Mouse (Mus musculus) CH12.LX (cell line): Measurements from ENCODE around the gene Gm10024. TPM values are rescaled to one million over a fixed set of nuclear protein-coding genes. Genes with fewer than 3 reads are reported as not detected.

ENCODE experiments used
- DNase-seq: peaks from one replicate; pipeline ENCODE4 v3.0.0-alpha.2; 2013; ENCODE audit errors: extremely low read depth
- H3K27ac ChIP-seq: 2 replicates; pipeline ENCODE4 v1.5.1; 2012; ENCODE audit warnings: low read depth, mild to moderate bottlenecking, control low read depth, moderate library complexity; ENCODE audit not compliant: insufficient read depth
- H3K27me3 ChIP-seq: replicated peaks from 2 replicates; pipeline ENCODE3; 2012; ENCODE audit warnings: inconsistent platforms
- H3K36me3 ChIP-seq, 2 experiments: replicated peaks in 1 of 2; 2 replicates each; pipeline versions ENCODE3 to v1.6.1; 2012; ENCODE audit warnings: inconsistent platforms in 1 of 2, low read length in 1 of 2, mild to moderate bottlenecking in 1 of 2, mixed read lengths in 1 of 2, moderate library complexity in 1 of 2; ENCODE audit not compliant: control insufficient read depth in 1 of 2, insufficient read depth in 1 of 2
- H3K4me1 ChIP-seq, 2 experiments: 2 replicates each; pipeline ENCODE4 v1.6.1; 2012; ENCODE audit warnings: inconsistent platforms in 1 of 2, moderate library complexity in 1 of 2; ENCODE audit not compliant: insufficient read depth in 2 of 2, control insufficient read depth in 1 of 2
- H3K4me2 ChIP-seq: 2 replicates; pipeline ENCODE4 v1.6.1; 2012; ENCODE audit warnings: low read depth, mild to moderate bottlenecking, control low read depth; ENCODE audit not compliant: poor library complexity, insufficient read depth, severe bottlenecking
- H3K4me3 ChIP-seq, 3 experiments: fragments of 150-350 bp in 1 of 3; sonication (generic) in 1 of 3; replicated peaks in 1 of 3; 2 replicates each; pipeline versions ENCODE3 to v1.5.1; 2011 to 2012; ENCODE audit warnings: low read depth in 2 of 3, low read length in 2 of 3, mild to moderate bottlenecking in 2 of 3, moderate library complexity in 2 of 3, control low read depth in 1 of 3, improper control_type of control experiment in 1 of 3, inconsistent platforms in 1 of 3, mixed read lengths in 1 of 3; ENCODE audit not compliant: poor library complexity in 1 of 3
- H3K79me2 ChIP-seq: replicated peaks from 2 replicates; pipeline ENCODE4 v1.6.1; 2012; ENCODE audit warnings: mild to moderate bottlenecking, moderate library complexity; ENCODE audit not compliant: control insufficient read depth, poor library complexity, insufficient read depth, severe bottlenecking; ENCODE audit errors: extremely low read depth
- H3K9ac ChIP-seq: 2 replicates; pipeline ENCODE4 v1.6.1; 2012; ENCODE audit warnings: low read depth, mild to moderate bottlenecking, control low read depth, moderate library complexity; ENCODE audit not compliant: insufficient read depth
- H3K9me3 ChIP-seq: replicated peaks from 2 replicates; pipeline ENCODE3; 2012; ENCODE audit warnings: low read length, inconsistent platforms, mixed read lengths
- BHLHE40 ChIP-seq: IDR thresholded peaks from 2 replicates; pipeline ENCODE4 v1.6.1; 2011; ENCODE audit warnings: mild to moderate bottlenecking, low read depth, low read length, improper control_type of control experiment
- CHD1 ChIP-seq: IDR thresholded peaks from 2 replicates; pipeline ENCODE4 v1.6.1; 2012; ENCODE audit warnings: low read depth, low read length, improper control_type of control experiment, inconsistent platforms
- CTCF ChIP-seq, 2 experiments: IDR thresholded peaks in 1 of 2; conservative IDR thresholded peaks in 1 of 2; 2 replicates each; pipeline ENCODE4 v1.5.1; 2011 to 2012; ENCODE audit warnings: low read depth in 2 of 2, low read length in 2 of 2, improper control_type of control experiment in 1 of 2, inconsistent platforms in 1 of 2, mild to moderate bottlenecking in 1 of 2, moderate library complexity in 1 of 2
- E2F4 ChIP-seq: IDR thresholded peaks from 2 replicates; pipeline ENCODE4 v1.6.1; 2011; ENCODE audit warnings: low read depth, low read length, improper control_type of control experiment; ENCODE audit not compliant: insufficient replicate concordance
- EP300 ChIP-seq: IDR thresholded peaks from 2 replicates; pipeline ENCODE4 v1.6.1; 2011; ENCODE audit warnings: low read length, improper control_type of control experiment
- GABPA ChIP-seq: IDR thresholded peaks from 2 replicates; pipeline ENCODE4 v1.6.1; 2012; ENCODE audit warnings: low read depth, low read length, improper control_type of control experiment, inconsistent platforms; ENCODE audit not compliant: insufficient replicate concordance
- JUN ChIP-seq: IDR thresholded peaks from 2 replicates; pipeline ENCODE4 v1.6.1; 2011; ENCODE audit warnings: low read depth, mild to moderate bottlenecking, low read length, improper control_type of control experiment, moderate library complexity; ENCODE audit not compliant: insufficient read depth
- JUND ChIP-seq: conservative IDR thresholded peaks from 2 replicates; pipeline ENCODE4 v1.6.1; 2011; ENCODE audit warnings: low read depth, low read length, improper control_type of control experiment
- KAT2A ChIP-seq: IDR thresholded peaks from 2 replicates; pipeline ENCODE4 v1.6.1; 2012; ENCODE audit warnings: low read length, improper control_type of control experiment, inconsistent platforms; ENCODE audit not compliant: insufficient replicate concordance
- MAFK ChIP-seq: IDR thresholded peaks from 2 replicates; pipeline ENCODE4 v1.6.1; 2011; ENCODE audit warnings: low read length, improper control_type of control experiment; ENCODE audit not compliant: insufficient replicate concordance
- MAX ChIP-seq: IDR thresholded peaks from 2 replicates; pipeline ENCODE4 v1.6.1; 2011; ENCODE audit warnings: low read length, improper control_type of control experiment
- MAZ ChIP-seq: IDR thresholded peaks from 2 replicates; pipeline ENCODE4 v1.6.1; 2012; ENCODE audit warnings: low read depth, mild to moderate bottlenecking, inconsistent platforms, low read length, improper control_type of control experiment, moderate library complexity
- MEF2A ChIP-seq: IDR thresholded peaks from 2 replicates; pipeline ENCODE4 v1.6.1; 2014; ENCODE audit warnings: low read depth, mild to moderate bottlenecking, inconsistent platforms, low read length, improper control_type of control experiment, borderline replicate concordance
- MXI1 ChIP-seq: IDR thresholded peaks from 2 replicates; pipeline ENCODE4 v1.6.1; 2011; ENCODE audit warnings: mild to moderate bottlenecking, low read depth, low read length, improper control_type of control experiment
- MYC ChIP-seq: IDR thresholded peaks from 2 replicates; pipeline ENCODE4 v1.6.1; 2011; ENCODE audit warnings: low read depth, mild to moderate bottlenecking, improper control_type of control experiment, low read length
- NELFE ChIP-seq: IDR thresholded peaks from 2 replicates; pipeline ENCODE4 v1.6.1; 2011; ENCODE audit warnings: low read depth, low read length, improper control_type of control experiment
- NRF1 ChIP-seq: IDR thresholded peaks from 2 replicates; pipeline ENCODE4 v1.6.1; 2014; ENCODE audit warnings: low read depth, mild to moderate bottlenecking, inconsistent platforms, low read length, improper control_type of control experiment, moderate library complexity
- PAX5 ChIP-seq: IDR thresholded peaks from 2 replicates; pipeline ENCODE4 v1.6.1; 2012; ENCODE audit warnings: low read length, inconsistent platforms, mixed read lengths
- POLR2AphosphoS2 ChIP-seq: IDR thresholded peaks from 2 replicates; pipeline ENCODE4 v1.6.1; 2011; ENCODE audit warnings: low read depth, low read length, improper control_type of control experiment
- RAD21 ChIP-seq: IDR thresholded peaks from 2 replicates; pipeline ENCODE4 v1.6.1; 2011; ENCODE audit warnings: low read depth, mild to moderate bottlenecking, low read length, improper control_type of control experiment, moderate library complexity
- RCOR1 ChIP-seq: conservative IDR thresholded peaks from 2 replicates; pipeline ENCODE4 v1.6.1; 2012; ENCODE audit warnings: low read depth, mild to moderate bottlenecking, inconsistent platforms, low read length, improper control_type of control experiment
- SIN3A ChIP-seq: IDR thresholded peaks from 2 replicates; pipeline ENCODE4 v1.6.1; 2012; ENCODE audit warnings: low read length, improper control_type of control experiment, inconsistent platforms
- TBP ChIP-seq: conservative IDR thresholded peaks from 2 replicates; pipeline ENCODE4 v1.6.1; 2011; ENCODE audit warnings: low read depth, low read length, improper control_type of control experiment
- UBTF ChIP-seq: IDR thresholded peaks from 2 replicates; pipeline ENCODE4 v1.6.1; 2012; ENCODE audit warnings: low read depth, mild to moderate bottlenecking, inconsistent platforms, low read length, improper control_type of control experiment, moderate library complexity
- USF1 ChIP-seq: IDR thresholded peaks from 2 replicates; pipeline ENCODE4 v1.6.1; 2014; ENCODE audit warnings: low read depth, mild to moderate bottlenecking, inconsistent platforms, low read length, improper control_type of control experiment
- USF2 ChIP-seq: conservative IDR thresholded peaks from 2 replicates; pipeline ENCODE4 v1.6.1; 2011; ENCODE audit warnings: low read depth, low read length, improper control_type of control experiment
- ZC3H11A ChIP-seq: IDR thresholded peaks from 2 replicates; pipeline ENCODE4 v1.6.1; 2012; ENCODE audit warnings: low read depth, mild to moderate bottlenecking, inconsistent platforms, low read length, improper control_type of control experiment
- ZNF384 ChIP-seq: IDR thresholded peaks from 2 replicates; pipeline ENCODE4 v1.6.1; 2012; ENCODE audit warnings: low read depth, low read length, improper control_type of control experiment, inconsistent platforms
- dilution Hi-C: fragments of 300-500 bp; cut with MboI; formaldehyde crosslinking; loops from 2 replicates; pipeline ENCODE4 v1.14.3; 2020; ENCODE audit warnings: low sequenced_read_pairs; ENCODE audit not compliant: extremely low pct_unique_long_range_greater_than_20kb, extremely low pct_ligation_motif_present
- in situ Hi-C: fragments of 300-500 bp; cut with MboI; formaldehyde crosslinking; loops from 3 replicates; pipeline ENCODE4 v1.14.3; 2019; ENCODE audit warnings: low sequenced_read_pairs, low pct_ligation_motif_present, low pct_unique_long_range_greater_than_20kb, mixed read lengths
- polyA plus RNA-seq: library from polyadenylated mRNA; unstranded; fragments of >175 nt; gene quantifications from 2 replicates; pipeline ENCODE4 v1.2.1, GENCODE M21; 2012; ENCODE audit warnings: low read depth; ENCODE audit not compliant: insufficient read length
- total RNA-seq, 2 experiments: library from RNA; depleted of rRNA; stranded (reverse); fragments of 300-350 nt in 1 of 2; fragments of >200 nt in 1 of 2; gene quantifications; 2 replicates each; pipeline ENCODE4 v1.2.3; 2012 to 2014

Gm10024 gene
- total and polyA plus RNA-seq, 3 experiments: not detected

GRCm38 (mm10) chr10:77682994-77683393 is 28.3 kb upstream of the Gm10024 start:
- TF ChIP-seq USF2: no peak
- no peak for TF ChIP-seq BHLHE40
- no peak for TF ChIP-seq SIN3A
- TF ChIP-seq ZNF384: no peak
- TF ChIP-seq NELFE: no peak
- no peak for TF ChIP-seq MXI1
- TF ChIP-seq MYC: no peak
- no peak for TF ChIP-seq POLR2AphosphoS2
- no peak for TF ChIP-seq NRF1
- no peak for TF ChIP-seq TBP
- no peak for TF ChIP-seq MAX
- TF ChIP-seq JUND: no peak
- TF ChIP-seq ZC3H11A: no peak
- no peak for TF ChIP-seq EP300
- no peak for TF ChIP-seq UBTF
- TF ChIP-seq MEF2A: no peak
- TF ChIP-seq JUN: no peak
- TF ChIP-seq CTCF (conservative IDR thresholded peaks at IDR 0.05 in 1 of 2, IDR thresholded peaks at IDR 0.05 in 1 of 2; ENCODE audit: low read depth in 2 of 2, low read length in 2 of 2): no peak
- no peak for TF ChIP-seq GABPA
- no peak for TF ChIP-seq E2F4
- Histone ChIP-seq H3K9me3 (no peaks in the 10 kb centered on the region), H3K27me3 (peaks cover 30% of the 10 kb centered on the region), H3K79me2 (no peaks in the 10 kb centered on the region), H3K9ac (no peak overlapping the region), H3K36me3 (no peaks in the 10 kb centered on the region), H3K4me3 (no peak overlapping the region), H3K4me2 (no peak overlapping the region), H3K4me1 (peaks cover 2 to 32% of the 10 kb centered on the region in 2 experiments), H3K27ac (no peak overlapping the region)
- dilution Hi-C loops (no loop called here), in situ Hi-C loops (no loop called here)
- no peak for DNase-seq

- peaks cover 2 to 37% of the 10 kb centered on the region in 2 experiments for H3K4me1 ChIP-seq
- DNase-seq: no peak
- H3K27ac ChIP-seq: no peak overlapping the region
- no peak for TF ChIP-seq KAT2A
- TF ChIP-seq CHD1: no peak
- no peak for TF ChIP-seq ZC3H11A
- TF ChIP-seq MXI1: no peak
- TF ChIP-seq GABPA: no peak
- TF ChIP-seq MAZ: no peak
- TF ChIP-seq CTCF (conservative IDR thresholded peaks at IDR 0.05 in 1 of 2, IDR thresholded peaks at IDR 0.05 in 1 of 2; ENCODE audit: low read depth in 2 of 2, low read length in 2 of 2): no peak
- TF ChIP-seq EP300: no peak
- TF ChIP-seq MAFK: no peak
- TF ChIP-seq PAX5: no peak
- TF ChIP-seq E2F4: no peak
- no peak for TF ChIP-seq ZNF384
- TF ChIP-seq USF1: no peak
- TF ChIP-seq RCOR1: no peak
- TF ChIP-seq POLR2AphosphoS2: no peak
- TF ChIP-seq TBP: no peak
- TF ChIP-seq NELFE: no peak
- TF ChIP-seq JUND: no peak
- no peak for TF ChIP-seq MAX
- TF ChIP-seq RAD21: no peak
- H3K27me3 ChIP-seq: peaks cover 31% of the 10 kb centered on the region
- dilution Hi-C loops (no loop called here), in situ Hi-C loops (no loop called here)
- no peak overlapping the region for H3K4me3 ChIP-seq
- H3K36me3 ChIP-seq: no peaks in the 10 kb centered on the region
- H3K4me2 ChIP-seq: no peak overlapping the region
- H3K9ac ChIP-seq: no peak overlapping the region
- H3K9me3 ChIP-seq: no peaks in the 10 kb centered on the region
- H3K79me2 ChIP-seq: no peaks in the 10 kb centered on the region
Measured at GRCm38 (mm10) chr10:77684181-77684580, 27.1 kb upstream of the Gm10024 start.
